Mouse (Mus musculus): ENCODE data around the gene Rrnad1. TPM values are rescaled to one million over a fixed set of nuclear protein-coding genes. Genes with fewer than 3 reads are reported as not detected.

Gene Rrnad1
- 7.1 TPM for polyA plus RNA-seq (2012; fragmentation: generic; extraction: Trizol)
- long read RNA-seq, experiment 1, partial matches to known transcripts: 1 of 8 reads
- long read RNA-seq, experiment 1, other reads (novel, unspliced or antisense): 3 of 8 reads
- long read RNA-seq, experiment 2, transcript Rrnad1-202 (7 exons, 3,197 nt): minor isoform, 6 of 54 reads
- long read RNA-seq, experiment 2, transcript Rrnad1-201 (8 exons, 2,492 nt): major isoform, 11 of 54 reads
- long read RNA-seq, experiment 2, partial matches to known transcripts: 6 of 54 reads
- long read RNA-seq, experiment 2, other reads (novel, unspliced or antisense): 29 of 54 reads

DNA sequence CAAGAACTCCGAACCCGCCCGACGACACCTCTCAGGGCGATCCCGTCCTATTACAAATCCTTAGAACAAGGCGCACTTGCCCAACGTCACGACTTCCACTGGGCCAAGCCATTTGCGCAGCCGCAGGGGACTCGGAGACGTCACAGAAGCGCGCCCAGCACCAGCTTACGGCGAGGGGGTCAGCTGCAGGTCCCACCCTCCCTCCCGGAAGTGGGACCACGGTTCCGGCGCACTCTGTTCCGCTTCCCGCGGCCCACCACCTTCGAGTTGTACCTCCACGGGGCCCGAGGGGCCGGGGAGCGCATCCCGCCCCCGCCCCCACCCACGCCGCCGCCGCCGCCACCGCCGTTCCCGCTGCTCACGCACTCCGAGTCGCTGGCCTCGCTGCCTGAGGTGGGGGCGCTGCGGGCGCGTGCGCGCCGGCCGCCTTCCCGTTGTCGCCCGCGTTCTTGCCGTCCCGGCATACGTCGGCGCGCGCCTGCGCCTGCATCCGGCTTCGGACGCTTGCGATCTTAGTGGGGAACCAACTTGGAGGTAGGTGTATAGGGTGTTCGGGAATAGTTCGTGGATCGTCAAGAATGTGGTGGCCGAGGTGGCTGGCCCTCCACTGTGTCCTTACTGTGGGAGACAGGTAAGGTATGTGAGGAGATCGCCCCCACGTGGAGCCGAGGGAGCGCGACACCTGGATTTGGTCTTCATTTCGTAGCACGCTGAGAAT, at the start of gene Rrnad1, which contains the start of gene Isg20l2:
Gene Rrnad1 (minus strand): TSS at position 640 of the 718 bp plus-strand sequence.
Gene Isg20l2 (plus strand): TSS at position 237 of the 718 bp plus-strand sequence.
- peaks cover 77% of the 10 kb centered on the region for H3K79me2 ChIP-seq (ENCODE audit: control insufficient read depth, insufficient read depth)
- TF ChIP-seq FOSL1 (IDR thresholded peaks at IDR 0.05; ENCODE audit: insufficient read depth, low read length, poor library complexity, severe bottlenecking) (no peak), CTCF (IDR thresholded peaks at IDR 0.05; ENCODE audit: control insufficient read depth, insufficient read depth, insufficient read length) (peak; percentile 59), MAX (IDR thresholded peaks at IDR 0.05) (peak; percentile 28)
- H3K4me3 ChIP-seq (ENCODE audit: insufficient read depth, poor library complexity, severe bottlenecking): peak within 1 kb of the TSS; percentile 75
- peaks cover 55% of the 10 kb centered on the region for H3K79me3 ChIP-seq (ENCODE audit: low read depth)
- H3K27me3 ChIP-seq (ENCODE audit: control insufficient read depth, insufficient read depth, insufficient read length): no peaks in the 10 kb centered on the region
- H3ac ChIP-seq (ENCODE audit: control insufficient read depth, insufficient read length, low read depth): peak within 1 kb of the TSS; percentile 98
- peaks cover 67% of the 10 kb centered on the region for H3K36me3 ChIP-seq (ENCODE audit: control insufficient read depth, insufficient read depth)

DNA sequence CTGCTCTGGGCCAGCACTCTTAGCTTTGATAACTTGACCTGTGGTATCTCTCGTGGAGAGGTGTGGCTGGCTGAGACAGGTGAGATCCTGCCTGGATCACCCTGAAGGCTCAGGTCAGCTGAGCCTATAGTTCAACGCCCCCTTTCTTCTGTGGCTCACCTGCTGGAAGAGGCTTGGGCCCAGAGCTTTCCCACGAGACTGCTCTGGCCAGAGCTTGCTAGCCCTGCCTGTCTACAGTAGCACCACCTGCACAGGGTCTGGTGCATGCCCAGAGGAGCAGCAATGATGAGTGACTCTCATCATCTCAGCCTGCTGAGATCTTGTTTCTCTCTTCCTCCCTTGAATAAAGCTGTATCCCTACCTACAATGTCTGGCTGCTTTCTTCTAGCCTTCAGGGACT, 49.6 kb upstream of the Rrnad1 start:
- H3K79me3 ChIP-seq (ENCODE audit: low read depth): peaks cover 9% of the 10 kb centered on the region
- H3K79me2 ChIP-seq (ENCODE audit: control insufficient read depth, insufficient read depth): peaks cover 14% of the 10 kb centered on the region
- peaks cover 40% of the 10 kb centered on the region for H3K36me3 ChIP-seq (ENCODE audit: control insufficient read depth, insufficient read depth)
- TF ChIP-seq USF1 (IDR thresholded peaks at IDR 0.05; ENCODE audit: low read depth) (no peak), MYOG (IDR thresholded peaks at IDR 0.05; ENCODE audit: control insufficient read depth, extremely low read depth, insufficient read length) (no peak)
- no peaks in the 10 kb centered on the region for H3K27me3 ChIP-seq (ENCODE audit: control insufficient read depth, insufficient read depth, insufficient read length)
- no peak overlapping the region for H3ac ChIP-seq (ENCODE audit: control insufficient read depth, insufficient read length, low read depth)
- H3K4me3 ChIP-seq (ENCODE audit: insufficient read depth, poor library complexity, severe bottlenecking): no peak overlapping the region

DNA sequence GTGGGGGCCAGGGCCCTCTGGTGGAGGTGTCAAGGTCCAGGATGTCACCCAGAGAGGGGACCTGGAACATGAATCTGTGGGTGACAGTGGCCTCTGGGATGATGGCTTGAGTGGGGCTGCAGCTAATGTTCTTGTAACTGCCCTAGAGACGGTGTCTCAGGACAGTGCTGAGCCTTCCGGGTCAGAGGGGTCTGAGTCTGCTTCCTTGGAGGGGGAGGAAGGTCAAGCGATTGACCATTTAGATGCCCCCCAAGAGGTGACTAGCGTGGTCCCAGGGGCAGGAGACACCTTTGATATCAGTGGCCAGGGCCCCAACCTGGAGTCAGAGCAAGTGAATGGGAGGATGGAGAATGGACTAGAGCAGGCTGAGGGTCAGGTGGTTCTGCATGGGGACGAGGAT, 49.0 kb upstream of the Rrnad1 start:
- Histone ChIP-seq H3ac (ENCODE audit: control insufficient read depth, insufficient read length, low read depth) (no peak overlapping the region), H3K4me3 (ENCODE audit: insufficient read depth, poor library complexity, severe bottlenecking) (no peak overlapping the region), H3K79me2 (ENCODE audit: control insufficient read depth, insufficient read depth) (peaks cover 20% of the 10 kb centered on the region), H3K36me3 (ENCODE audit: control insufficient read depth, insufficient read depth) (peaks cover 46% of the 10 kb centered on the region), H3K27me3 (ENCODE audit: control insufficient read depth, insufficient read depth, insufficient read length) (no peaks in the 10 kb centered on the region), H3K79me3 (ENCODE audit: low read depth) (peaks cover 14% of the 10 kb centered on the region)
- no peak for TF ChIP-seq FOSL1 (IDR thresholded peaks at IDR 0.05; ENCODE audit: insufficient read depth, low read length, poor library complexity, severe bottlenecking)
- TF ChIP-seq CEBPB (IDR thresholded peaks at IDR 0.05; ENCODE audit: low read depth): no peak
- no peak for TF ChIP-seq CTCF (IDR thresholded peaks at IDR 0.05; ENCODE audit: control insufficient read depth, insufficient read depth, insufficient read length)
- TF ChIP-seq MAX (IDR thresholded peaks at IDR 0.05): no peak
- TF ChIP-seq USF1 (IDR thresholded peaks at IDR 0.05; ENCODE audit: low read depth): no peak
- no peak for TF ChIP-seq MYOD1 (IDR thresholded peaks at IDR 0.05; ENCODE audit: control insufficient read depth, insufficient read length, low read depth)
- no peak for TF ChIP-seq MYOG (IDR thresholded peaks at IDR 0.05; ENCODE audit: control insufficient read depth, extremely low read depth, insufficient read length)

DNA sequence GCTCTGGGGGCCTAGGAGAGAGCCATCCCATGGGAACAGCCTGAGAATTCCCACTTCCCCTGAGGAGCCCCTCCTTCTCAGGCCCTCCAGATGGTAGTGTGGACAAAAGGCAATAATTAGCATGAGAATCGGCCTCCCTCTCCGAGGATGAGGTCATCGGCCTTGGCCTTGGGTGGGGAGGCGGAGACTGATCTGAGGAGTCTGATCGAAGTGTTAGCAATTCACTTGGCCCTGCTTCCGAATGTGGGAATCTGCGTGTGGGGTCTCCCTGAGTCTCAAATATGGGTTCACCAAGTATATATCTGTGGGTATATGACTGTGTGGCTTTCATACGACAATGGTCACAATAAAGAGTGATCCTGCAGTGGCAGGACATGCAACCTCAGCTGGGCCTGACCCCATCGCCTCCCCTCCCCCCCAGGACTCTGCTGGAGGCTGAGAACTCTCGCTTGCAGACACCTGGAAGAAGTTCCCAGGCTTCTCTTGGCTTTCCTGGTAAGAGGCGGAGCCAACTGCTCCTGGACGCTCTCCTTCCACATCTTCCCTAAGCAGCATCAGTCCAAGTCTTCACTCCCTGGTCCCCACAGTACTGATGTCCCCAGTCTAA, 44.0 kb upstream of the Rrnad1 start:
- H3K36me3 ChIP-seq (ENCODE audit: control insufficient read depth, insufficient read depth): peaks cover 61% of the 10 kb centered on the region
- TF ChIP-seq CTCF (IDR thresholded peaks at IDR 0.05; ENCODE audit: control insufficient read depth, insufficient read depth, insufficient read length) (no peak), MYOG (IDR thresholded peaks at IDR 0.05; ENCODE audit: control insufficient read depth, extremely low read depth, insufficient read length) (no peak), USF1 (IDR thresholded peaks at IDR 0.05; ENCODE audit: low read depth) (no peak), FOSL1 (IDR thresholded peaks at IDR 0.05; ENCODE audit: insufficient read depth, low read length, poor library complexity, severe bottlenecking) (no peak), CEBPB (IDR thresholded peaks at IDR 0.05; ENCODE audit: low read depth) (no peak), MAX (IDR thresholded peaks at IDR 0.05) (no peak), MYOD1 (IDR thresholded peaks at IDR 0.05; ENCODE audit: control insufficient read depth, insufficient read length, low read depth) (no peak)
- no peak overlapping the region for H3K4me3 ChIP-seq (ENCODE audit: insufficient read depth, poor library complexity, severe bottlenecking)
- peaks cover 57% of the 10 kb centered on the region for H3K79me2 ChIP-seq (ENCODE audit: control insufficient read depth, insufficient read depth)
- no peaks in the 10 kb centered on the region for H3K27me3 ChIP-seq (ENCODE audit: control insufficient read depth, insufficient read depth, insufficient read length)
- H3K79me3 ChIP-seq (ENCODE audit: low read depth): peaks cover 48% of the 10 kb centered on the region
- H3ac ChIP-seq (ENCODE audit: control insufficient read depth, insufficient read length, low read depth): peak overlapping the region; percentile 85

DNA sequence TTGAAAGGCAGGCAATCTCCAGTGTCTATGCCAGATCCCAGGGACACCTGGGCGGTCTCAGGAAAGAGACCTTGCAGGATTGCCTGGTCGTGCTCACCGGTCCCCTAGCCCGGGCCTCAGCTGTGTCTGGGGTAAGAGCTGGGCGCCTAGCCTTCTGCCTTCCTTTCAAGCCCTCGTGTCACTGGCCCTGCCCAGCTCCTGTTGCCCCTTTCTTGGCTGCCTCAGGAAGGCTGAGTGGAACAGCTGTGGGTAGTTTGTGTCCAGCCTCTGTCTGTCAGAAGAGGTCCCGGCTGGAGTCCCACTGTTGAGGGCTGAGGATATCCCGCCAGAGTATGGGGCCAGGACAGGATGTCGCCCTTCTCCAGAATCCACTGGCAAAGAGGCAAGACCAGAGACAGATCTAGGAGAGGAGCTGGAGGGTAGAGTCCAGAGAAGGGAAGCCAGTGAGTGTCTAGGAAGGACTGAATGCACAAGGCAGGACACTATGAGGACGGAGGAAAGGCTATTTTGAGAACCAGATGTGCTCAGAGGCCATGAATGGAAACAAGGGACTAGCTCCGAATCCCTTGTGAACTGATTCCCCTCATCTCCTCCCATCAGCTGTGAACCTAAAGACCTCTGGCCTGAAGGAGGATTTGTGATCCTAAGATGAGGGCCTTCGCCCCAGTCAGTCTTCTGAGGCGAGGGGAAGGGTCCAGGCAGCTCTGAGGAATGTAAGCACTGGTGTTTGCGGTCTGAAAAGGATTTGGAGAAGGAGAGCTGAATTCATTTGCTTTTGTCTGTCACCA, 43.3 kb upstream of the Rrnad1 start:
- H3K36me3 ChIP-seq (ENCODE audit: control insufficient read depth, insufficient read depth): peaks cover 56% of the 10 kb centered on the region
- peaks cover 48% of the 10 kb centered on the region for H3K79me3 ChIP-seq (ENCODE audit: low read depth)
- TF ChIP-seq CEBPB (IDR thresholded peaks at IDR 0.05; ENCODE audit: low read depth) (no peak), FOSL1 (IDR thresholded peaks at IDR 0.05; ENCODE audit: insufficient read depth, low read length, poor library complexity, severe bottlenecking) (no peak), USF1 (IDR thresholded peaks at IDR 0.05; ENCODE audit: low read depth) (no peak), MAX (IDR thresholded peaks at IDR 0.05) (no peak), MYOG (IDR thresholded peaks at IDR 0.05; ENCODE audit: control insufficient read depth, extremely low read depth, insufficient read length) (no peak), CTCF (IDR thresholded peaks at IDR 0.05; ENCODE audit: control insufficient read depth, insufficient read depth, insufficient read length) (no peak), MYOD1 (IDR thresholded peaks at IDR 0.05; ENCODE audit: control insufficient read depth, insufficient read length, low read depth) (no peak)
- no peaks in the 10 kb centered on the region for H3K27me3 ChIP-seq (ENCODE audit: control insufficient read depth, insufficient read depth, insufficient read length)
- peak overlapping the region; percentile 72 for H3K4me3 ChIP-seq (ENCODE audit: insufficient read depth, poor library complexity, severe bottlenecking)
- peaks cover 57% of the 10 kb centered on the region for H3K79me2 ChIP-seq (ENCODE audit: control insufficient read depth, insufficient read depth)
- peak overlapping the region; percentile 85 for H3ac ChIP-seq (ENCODE audit: control insufficient read depth, insufficient read length, low read depth)
